Mouse (Mus musculus) liver, embryonic 14.5 days (tissue): ENCODE results near the gene Slc6a21.

ENCODE experiments used
- CTCF ChIP-seq: IDR thresholded peaks from 2 replicates; pipeline ENCODE4 v1.5.1; 2016; ENCODE audit warnings: antibody characterized with exemption, low read depth, control low read depth
- EP300 ChIP-seq: IDR thresholded peaks from 2 replicates; pipeline ENCODE4 v1.6.1; 2016; ENCODE audit warnings: antibody characterized with exemption, low read depth

GRCm38 (mm10) chr7:45231192-45231591, 46.1 kb upstream of the Slc6a21 start:
- TF ChIP-seq CTCF (no peak), EP300 (no peak)
